Mouse (Mus musculus): Measurements from ENCODE around the gene Btbd3.
A peak's percentile ranks its signal among the peaks of the same experiment; 100 is the strongest.

The Btbd3 gene

DNA sequence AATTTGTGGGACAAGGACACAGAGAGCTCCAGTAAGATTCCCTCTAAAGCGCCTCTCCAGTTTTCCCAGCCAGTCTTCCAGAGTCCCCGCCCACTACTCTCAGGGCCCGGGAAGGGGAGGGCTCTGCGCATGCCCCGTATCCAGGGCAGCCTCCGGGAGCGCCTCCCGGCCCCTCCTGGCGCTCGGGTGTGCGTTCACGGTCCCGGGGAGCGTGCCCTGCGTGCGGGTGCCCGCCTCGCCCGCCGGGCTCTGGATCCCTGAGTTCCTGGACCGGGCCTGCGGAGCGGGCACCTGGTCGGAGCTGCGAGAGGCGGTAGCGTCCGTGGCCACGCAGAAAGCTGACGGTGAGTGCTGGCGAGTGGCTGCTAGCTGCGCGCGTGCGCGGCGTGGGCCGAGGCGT is at the start of gene Btbd3:
Btbd3 (plus strand) TSS at position 155 of the 400 bp plus-strand sequence.
- DNase-seq, result peak; percentile 94

DNA sequence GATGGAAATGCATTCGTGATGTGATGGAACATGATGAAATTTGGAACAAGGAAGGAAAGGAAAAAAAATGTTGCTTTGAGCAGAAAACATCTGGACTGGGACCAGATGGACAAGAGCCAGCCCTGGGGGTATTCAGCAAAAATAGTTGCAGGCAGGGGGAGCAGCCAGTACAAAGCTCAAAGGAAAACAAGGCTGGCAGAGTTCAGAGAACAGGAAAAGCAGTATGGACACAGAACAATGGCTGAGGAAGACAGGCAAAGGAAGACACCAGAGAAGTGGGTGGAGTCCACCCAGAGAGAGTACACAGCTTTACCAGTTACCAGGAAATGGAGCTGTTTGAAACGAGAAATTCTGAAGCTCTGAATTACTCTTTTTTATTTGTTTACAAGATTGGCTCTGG is 40.8 kb upstream of the Btbd3 start:
- peak; percentile 42 for DNase-seq

GRCm38 (mm10) chr2:138220269-138220668 is 36.1 kb upstream of the Btbd3 start:
- no peak for DNase-seq

DNA sequence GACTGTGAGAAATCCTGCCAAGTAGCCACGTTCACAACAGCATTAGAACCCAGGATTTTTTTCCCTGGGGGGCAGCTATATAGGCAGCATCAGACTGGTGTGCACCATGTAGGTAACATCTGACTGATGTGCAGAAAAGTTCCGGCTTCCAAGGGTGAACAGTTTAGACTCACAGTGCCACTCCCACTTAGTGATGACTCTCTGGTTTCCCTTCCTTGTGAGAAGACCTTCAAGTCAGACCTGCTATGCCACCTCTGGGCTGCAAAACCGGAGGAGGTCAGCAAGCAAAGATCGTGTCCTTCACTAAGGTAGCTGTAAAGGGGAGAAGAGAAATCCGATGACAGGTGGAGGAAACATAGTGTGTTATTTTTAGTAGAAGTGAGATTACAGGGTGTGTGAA is 24.1 kb upstream of the Btbd3 start:
- no peak for DNase-seq

DNA sequence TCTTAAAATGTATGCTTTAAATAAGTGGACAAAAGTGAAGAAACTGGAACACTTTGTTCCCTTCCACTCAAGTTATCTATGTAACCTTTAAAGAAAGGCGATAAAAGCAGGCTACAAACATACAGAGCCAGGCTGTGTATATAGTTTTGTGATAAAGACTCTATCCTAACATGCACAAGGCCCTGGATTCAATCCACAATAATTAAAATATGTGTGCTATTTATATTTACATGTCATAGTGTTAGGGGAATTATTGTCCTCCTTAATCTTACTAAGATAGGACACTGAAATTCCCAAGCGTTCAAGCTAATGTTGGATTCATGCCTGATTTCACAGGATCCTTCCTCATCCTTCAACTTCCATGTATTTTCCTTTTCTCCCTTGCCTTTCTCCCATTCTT is 20.2 kb upstream of the Btbd3 start:
- no peak for DNase-seq

- no peak for DNase-seq
These were observed 13.9 kb upstream of the Btbd3 start for GRCm38 (mm10) chr2:138242452-138242851.

- no peak for DNase-seq
These were observed 10.6 kb upstream of the Btbd3 start for GRCm38 (mm10) chr2:138245631-138246289.

DNA sequence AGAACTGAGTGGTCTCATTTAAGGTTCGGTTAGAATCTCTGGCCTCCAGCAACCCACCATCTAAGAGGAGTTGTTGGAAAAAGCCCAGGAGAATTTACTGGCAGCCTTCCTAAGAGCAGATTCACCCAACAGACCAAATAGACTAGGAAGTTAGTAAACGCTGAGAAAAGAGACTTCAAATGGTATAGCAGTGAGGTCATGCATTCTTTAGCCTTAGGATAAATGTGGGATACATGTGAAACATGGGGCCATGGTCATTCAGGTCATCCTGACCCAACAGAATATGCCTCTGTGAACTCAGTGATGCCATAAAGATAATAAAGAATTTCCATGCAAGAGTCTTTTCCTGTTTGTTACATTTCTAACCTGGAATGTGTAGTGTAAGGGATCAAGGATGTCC is 8.4 kb upstream of the Btbd3 start:
- DNase-seq, result no peak

DNA sequence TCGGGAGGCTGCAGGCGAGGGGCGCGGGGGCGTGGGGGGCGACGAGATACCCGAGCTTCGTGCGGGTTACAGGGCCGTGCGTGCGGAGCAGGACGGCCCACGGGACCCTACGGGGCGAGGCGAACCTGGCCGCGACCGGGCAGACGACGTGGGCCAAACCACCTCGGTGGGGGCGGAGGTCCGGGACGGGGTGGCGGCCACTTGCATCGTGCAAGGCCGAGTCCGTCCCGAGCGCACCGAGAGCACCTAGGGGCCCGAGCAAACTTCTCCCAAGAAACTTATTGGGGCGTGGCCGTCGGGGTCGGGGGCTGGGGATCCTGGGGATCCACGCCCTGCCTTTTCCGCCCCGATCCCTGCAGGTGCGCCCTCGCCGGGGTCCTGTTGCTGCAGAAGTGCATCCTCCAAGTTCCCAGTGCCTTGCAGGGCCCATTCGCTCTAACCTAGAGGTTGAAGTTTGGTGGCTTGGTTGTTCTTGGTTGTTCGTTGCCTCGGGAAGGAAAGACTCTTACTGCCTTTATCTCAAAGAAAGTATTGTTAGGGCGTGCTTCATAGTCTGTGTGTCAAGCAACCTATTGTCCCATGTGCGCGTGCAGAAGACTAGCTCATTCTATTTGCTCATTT is 596 bp downstream of the Btbd3 start:
- DNase-seq, result peak; percentile 55

GRCm38 (mm10) chr2:138257692-138258315 is 1.4 kb downstream of the Btbd3 start:
- DNase-seq, result peak; percentile 34

- DNase-seq, result no peak
These were observed 4.8 kb downstream of the Btbd3 start for GRCm38 (mm10) chr2:138261140-138261539.

DNA sequence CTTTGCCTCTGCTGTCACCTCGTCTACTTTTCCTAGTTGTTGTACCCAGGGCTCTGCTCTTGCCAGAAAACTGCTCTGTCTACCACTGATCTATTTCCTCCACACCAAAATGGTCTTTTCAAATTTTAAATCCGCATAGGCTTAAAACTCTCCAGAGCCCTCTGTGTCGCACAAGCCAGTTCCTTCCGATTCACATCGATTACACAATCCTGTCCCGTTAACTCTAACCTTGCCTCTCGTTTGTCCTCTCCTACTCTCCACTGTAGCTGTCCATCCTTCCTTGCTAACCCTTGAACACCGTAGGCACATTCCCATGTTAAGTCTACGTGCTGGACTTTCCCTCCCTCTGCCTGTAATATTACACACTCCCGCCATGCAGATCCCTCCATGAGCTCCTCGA is 6.5 kb downstream of the Btbd3 start:
- no peak for DNase-seq

DNA sequence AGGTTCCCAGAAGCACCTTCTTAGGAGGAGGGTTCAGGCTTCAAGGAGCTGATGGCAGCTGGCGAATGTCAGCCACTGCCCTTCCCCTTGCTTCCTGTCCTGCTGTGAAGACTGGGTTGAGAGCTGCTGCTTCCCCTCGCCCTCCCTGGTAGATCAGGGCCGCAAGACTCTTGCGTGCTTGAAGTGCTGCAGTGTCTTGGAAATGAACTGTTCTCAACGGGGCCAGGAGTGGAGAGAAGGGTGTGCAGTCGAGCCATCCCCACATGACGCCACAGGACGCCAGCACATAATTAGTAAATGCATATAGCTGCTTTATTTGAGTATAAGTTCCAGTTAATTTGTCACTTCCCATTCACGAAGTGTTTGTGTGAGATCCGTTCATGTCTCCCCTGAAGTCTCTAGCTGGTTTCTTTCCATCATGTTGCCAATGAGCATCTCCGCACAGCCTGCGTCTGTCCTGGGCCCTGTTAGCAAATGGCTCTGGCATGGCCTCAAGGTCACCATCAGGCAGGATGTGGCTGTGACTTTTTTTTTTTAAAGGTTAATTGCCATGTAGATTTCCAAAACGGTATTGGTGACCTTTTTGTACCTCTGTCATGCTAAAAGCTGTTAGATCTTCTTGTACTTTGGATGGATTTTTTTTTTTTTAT is 9.1 kb downstream of the Btbd3 start:
- no peak for DNase-seq

- no peak for DNase-seq
These were observed 10.3 kb downstream of the Btbd3 start for GRCm38 (mm10) chr2:138266679-138267078.

GRCm38 (mm10) chr2:138267852-138268513 is 11.6 kb downstream of the Btbd3 start:
- DNase-seq, result no peak

DNA sequence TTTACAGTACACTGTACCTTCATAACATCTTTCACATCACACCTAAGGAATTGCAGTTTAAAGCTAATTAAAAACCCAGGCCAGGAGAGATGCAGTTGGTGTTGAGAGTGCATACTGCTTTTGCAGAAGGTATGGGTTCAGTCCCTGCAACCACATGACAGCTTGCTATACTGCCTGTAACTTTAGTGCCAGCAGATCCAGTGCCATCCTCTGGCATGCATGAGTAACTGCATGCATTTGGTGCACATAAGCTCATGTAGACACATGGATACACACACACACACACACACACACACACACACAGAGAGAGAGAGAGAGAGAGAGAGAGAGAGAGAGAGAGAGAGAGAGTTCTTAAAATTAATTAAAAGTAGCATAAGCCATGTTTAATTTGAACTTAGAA is 13.0 kb downstream of the Btbd3 start:
- DNase-seq, result no peak

DNA sequence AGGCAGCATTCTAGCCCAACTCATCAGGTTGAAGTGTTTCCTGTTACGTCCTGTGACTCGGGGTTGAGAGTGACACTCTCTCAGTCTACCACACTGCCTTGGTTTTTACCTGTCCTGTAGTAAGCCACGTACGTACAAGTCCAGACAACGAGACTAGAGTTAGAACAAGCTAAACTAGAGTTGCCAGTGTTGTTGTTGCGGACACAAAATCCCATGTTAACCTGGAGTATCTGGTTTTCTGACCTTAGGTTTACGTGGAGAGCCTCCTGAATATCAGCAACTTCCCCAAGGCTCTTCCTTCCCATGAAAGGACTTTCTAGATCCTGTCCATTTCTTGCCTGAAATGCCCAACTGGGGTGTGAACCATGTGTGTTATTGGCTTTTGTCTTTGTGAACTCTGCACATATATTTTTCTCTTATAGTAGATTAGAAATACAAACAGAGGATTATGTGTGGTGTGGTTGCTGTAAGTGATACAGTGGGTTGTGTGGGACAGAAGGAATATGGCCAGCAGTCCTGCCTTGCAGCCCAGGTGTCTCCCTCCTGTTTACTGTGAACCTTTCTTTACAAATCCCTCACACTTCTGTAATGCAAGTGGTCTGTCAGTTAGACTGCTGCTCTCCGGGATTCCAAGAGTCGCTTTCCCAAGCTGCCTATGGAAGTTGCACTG is 17.2 kb downstream of the Btbd3 start:
- no peak for DNase-seq

GRCm38 (mm10) chr2:138274086-138274485 is 17.7 kb downstream of the Btbd3 start:
- DNase-seq, result no peak

GRCm38 (mm10) chr2:138277842-138278691 is 21.7 kb downstream of the Btbd3 start:
- peak; percentile 70 for DNase-seq

DNA sequence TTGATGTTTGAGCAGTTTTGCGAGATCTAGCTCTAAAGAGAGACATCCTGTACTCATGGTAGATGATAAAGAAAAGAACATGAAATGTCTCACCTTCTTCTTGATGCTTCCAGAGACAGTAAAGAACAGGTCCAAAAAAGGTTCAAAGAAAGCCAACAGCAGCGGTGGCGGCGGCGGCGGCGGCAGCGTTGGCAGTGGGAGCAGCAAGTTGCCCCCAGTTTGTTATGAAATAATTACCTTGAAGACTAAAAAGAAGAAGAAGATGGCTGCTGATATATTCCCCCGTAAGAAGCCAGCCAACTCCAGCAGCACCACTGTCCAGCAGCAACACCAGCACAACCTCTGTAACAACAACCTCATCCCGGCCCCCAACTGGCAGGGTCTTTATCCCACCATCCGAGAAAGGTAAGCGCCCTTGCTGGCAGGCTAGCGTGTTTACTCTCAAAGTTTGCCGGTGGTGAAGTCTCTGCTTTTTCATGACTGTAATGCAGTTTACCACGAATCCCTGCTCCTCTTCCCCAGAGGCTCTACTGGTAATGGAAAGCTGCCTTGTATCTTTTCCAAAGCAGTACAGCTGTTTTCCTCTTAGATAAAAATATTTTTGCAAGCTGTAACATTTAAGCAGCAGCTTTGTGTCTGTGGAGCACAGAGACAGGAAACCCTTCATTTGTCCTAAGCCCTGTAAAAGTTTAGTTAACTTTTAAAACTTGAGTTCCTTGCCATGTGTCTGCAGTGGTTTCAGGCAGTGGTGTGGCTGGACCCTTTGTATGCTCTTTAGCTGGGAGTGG is 22.7 kb downstream of the Btbd3 start:
- DNase-seq, result peak; percentile 21

- DNase-seq, result no peak
These were observed 23.3 kb downstream of the Btbd3 start for GRCm38 (mm10) chr2:138279641-138280040.

All from kidney, adult 18-20 months (tissue).